Mouse (Mus musculus) ES-E14 (cell line): ENCODE results near the gene 4930404N11Rik. TPM values are rescaled to one million over a fixed set of nuclear protein-coding genes. Genes with fewer than 3 reads are reported as not detected.
A peak's percentile ranks its signal among the peaks of the same experiment; 100 is the strongest.

Experiments used
- DNase-seq: peaks from one replicate; pipeline ENCODE4 v3.0.0-alpha.2; 2013; ENCODE audit warnings: low read depth, low spot score
- H3K27ac ChIP-seq: 2 replicates; pipeline ENCODE4 v1.5.1; 2012; ENCODE audit warnings: low read depth, mild to moderate bottlenecking, low read length, moderate library complexity, mixed read lengths; ENCODE audit not compliant: poor library complexity, insufficient read depth, severe bottlenecking
- H3K36me3 ChIP-seq: 2 replicates; pipeline ENCODE4 v1.6.1; 2012; ENCODE audit warnings: mild to moderate bottlenecking, low read length, moderate library complexity, mixed read lengths; ENCODE audit not compliant: control insufficient read depth, poor library complexity, insufficient read depth, severe bottlenecking
- H3K4me1 ChIP-seq, 2 experiments: fragments of 150-350 bp in 1 of 2; sonication (generic) in 1 of 2; 2 replicates each; pipeline ENCODE4 v1.6.1; 2012; ENCODE audit warnings: low read length in 2 of 2, mild to moderate bottlenecking in 1 of 2, mixed read lengths in 1 of 2; ENCODE audit not compliant: control insufficient read depth in 2 of 2, insufficient read depth in 2 of 2, poor library complexity in 1 of 2
- H3K4me3 ChIP-seq, 2 experiments: fragments of 150-350 bp in 1 of 2; sonication (generic) in 1 of 2; 2 replicates each; pipeline ENCODE4 v1.5.1; 2012; ENCODE audit warnings: low read length in 2 of 2, low read depth in 1 of 2, mild to moderate bottlenecking in 1 of 2, mixed read lengths in 1 of 2; ENCODE audit not compliant: insufficient read depth in 1 of 2, poor library complexity in 1 of 2, severe bottlenecking in 1 of 2
- H3K9ac ChIP-seq: 2 replicates; pipeline ENCODE4 v1.6.1; 2012; ENCODE audit warnings: low read depth, mild to moderate bottlenecking, low read length, mixed read lengths; ENCODE audit not compliant: poor library complexity, insufficient read depth, severe bottlenecking
- H3K9me3 ChIP-seq: fragments of 150-350 bp; sonication (generic); 2 replicates; pipeline ENCODE4 v1.6.1; 2012; ENCODE audit warnings: low read depth, mild to moderate bottlenecking, low read length; ENCODE audit not compliant: control insufficient read depth, insufficient read depth
- CHD2 ChIP-seq: IDR thresholded peaks from 2 replicates; pipeline ENCODE4 v1.6.1; 2014; ENCODE audit warnings: mild to moderate bottlenecking, low read depth, low read length, inconsistent platforms
- HCFC1 ChIP-seq: IDR thresholded peaks from 2 replicates; pipeline ENCODE4 v1.6.1; 2012; ENCODE audit warnings: low read length, inconsistent platforms, borderline replicate concordance; ENCODE audit not compliant: insufficient read depth
- MAFK ChIP-seq: IDR thresholded peaks from 2 replicates; pipeline ENCODE4 v1.6.1; 2014; ENCODE audit warnings: mild to moderate bottlenecking, low read depth, low read length, inconsistent platforms; ENCODE audit not compliant: insufficient read depth
- ZC3H11A ChIP-seq: IDR thresholded peaks from 2 replicates; pipeline ENCODE4 v1.6.1; 2012; ENCODE audit warnings: low read depth, mild to moderate bottlenecking, inconsistent platforms, low read length, borderline replicate concordance
- ZNF384 ChIP-seq: IDR thresholded peaks from 2 replicates; pipeline ENCODE4 v1.6.1; 2012; ENCODE audit warnings: low read depth, low read length, inconsistent platforms
- in situ Hi-C, 2 experiments: fragments of 600-800 bp; cut with MboI; formaldehyde crosslinking; loops; one replicate each; pipeline ENCODE4 v1.15.1; 2025; ENCODE audit warnings: low sequenced_read_pairs in 2 of 2, inconsistent platforms in 1 of 2; ENCODE audit not compliant: unreplicated experiment in 2 of 2
- total RNA-seq: library from RNA; depleted of rRNA; stranded (reverse); fragments of 300-350 nt; gene quantifications from 2 replicates; pipeline ENCODE4 v1.2.3, GENCODE M21; 2012

The 4930404N11Rik gene
- total RNA-seq, 1 experiment: 9.4 TPM

DNA sequence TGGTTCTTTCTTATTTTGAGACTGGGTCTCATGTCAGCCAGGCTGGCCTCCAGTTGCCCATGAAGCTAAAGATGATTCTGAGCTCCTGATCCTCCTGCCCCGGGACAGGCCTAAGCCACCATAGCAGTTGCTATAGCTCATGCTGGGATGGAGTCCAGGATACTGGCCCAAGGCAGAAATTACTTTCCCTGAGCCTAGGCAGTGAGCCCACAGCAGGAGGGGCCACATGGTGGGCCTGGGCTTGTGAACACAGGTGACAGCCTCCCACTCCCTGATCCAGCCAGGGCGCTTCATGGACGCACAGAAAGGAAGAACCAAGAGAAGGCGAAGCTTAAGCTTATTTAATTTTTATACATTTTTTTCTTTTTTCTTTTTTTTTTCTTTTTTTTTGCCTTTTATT lies 30.2 kb upstream of the 4930404N11Rik start:
- no peak for DNase-seq
- in situ Hi-C loops: loop anchor here in 1 of 2 experiments (5.0 kb wide), 1 partner anchor 56 kb away; no protein-coding TSS in a partner anchor
- no peak for TF ChIP-seq ZNF384
- TF ChIP-seq HCFC1: no peak
- no peak for TF ChIP-seq CHD2
- no peak for TF ChIP-seq ZC3H11A
- no peak for TF ChIP-seq MAFK
- no peak overlapping the region for H3K27ac ChIP-seq
- H3K9ac ChIP-seq: no peak overlapping the region
- no peak overlapping the region for H3K4me3 ChIP-seq
- H3K9me3 ChIP-seq: no peaks in the 10 kb centered on the region
- H3K4me1 ChIP-seq: peaks cover 4 to 35% of the 10 kb centered on the region in 2 experiments; a peak in 2 of 4 replicates
- H3K36me3 ChIP-seq: peaks cover 3% of the 10 kb centered on the region; the same call in 1 of the 2 replicates

DNA sequence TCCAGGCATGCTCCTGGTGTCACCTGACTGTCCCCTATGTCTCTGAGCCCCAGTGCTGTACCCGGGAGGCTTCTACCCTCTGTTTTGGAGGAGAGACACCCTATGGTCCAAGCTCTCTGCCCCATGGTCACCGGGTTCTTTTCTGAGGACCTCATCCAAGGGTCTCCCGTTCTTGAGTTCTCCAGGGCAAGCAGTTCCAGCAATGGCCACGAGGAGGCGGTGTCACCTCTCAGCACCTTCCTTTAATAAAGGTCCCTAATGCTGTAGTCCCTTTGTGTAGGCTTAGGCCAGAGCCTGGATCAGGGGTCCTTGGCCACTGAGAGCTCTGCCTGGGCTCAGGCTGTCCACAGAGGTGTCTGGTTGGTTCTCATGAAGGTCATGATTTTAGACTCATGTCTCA lies 29.5 kb upstream of the 4930404N11Rik start:
- DNase-seq: peak; percentile 75
- TF ChIP-seq MAFK: no peak
- 0 out of 2 replicates have a peak, but pooled peaks have one; percentile 40 for TF ChIP-seq HCFC1
- peak; percentile 64 for TF ChIP-seq ZC3H11A
- H3K9ac ChIP-seq: no peak overlapping the region
- peaks cover 0 to 32% of the 10 kb centered on the region in 2 experiments; a peak in 2 of 4 replicates for H3K4me1 ChIP-seq
- no peak overlapping the region for H3K4me3 ChIP-seq
- H3K36me3 ChIP-seq: peaks cover 3% of the 10 kb centered on the region; the same call in 1 of the 2 replicates
- in situ Hi-C loops: loop anchor here in 1 of 2 experiments (5.0 kb wide), 1 partner anchor 57 kb away; no protein-coding TSS in a partner anchor
- H3K9me3 ChIP-seq: no peaks in the 10 kb centered on the region
- H3K27ac ChIP-seq: no peak overlapping the region

- no peaks in the 10 kb centered on the region for H3K9me3 ChIP-seq
- H3K4me3 ChIP-seq: 0 out of 4 replicates have a peak overlapping the region, but pooled peaks of 1 of the 2 experiments have one; percentile 44
- TF ChIP-seq HCFC1: no peak
- no peak overlapping the region for H3K27ac ChIP-seq
- H3K4me1 ChIP-seq: peaks cover 0 to 26% of the 10 kb centered on the region in 2 experiments; a peak in 2 of 4 replicates
- H3K36me3 ChIP-seq: peaks cover 5% of the 10 kb centered on the region
- 0 out of 2 replicates have a peak overlapping the region, but pooled peaks have one; percentile 28 for H3K9ac ChIP-seq
- in situ Hi-C loops: no loop called here
- DNase-seq: no peak
These were observed 27.9 kb upstream of the 4930404N11Rik start for GRCm38 (mm10) chr10:81393456-81394063.

DNA sequence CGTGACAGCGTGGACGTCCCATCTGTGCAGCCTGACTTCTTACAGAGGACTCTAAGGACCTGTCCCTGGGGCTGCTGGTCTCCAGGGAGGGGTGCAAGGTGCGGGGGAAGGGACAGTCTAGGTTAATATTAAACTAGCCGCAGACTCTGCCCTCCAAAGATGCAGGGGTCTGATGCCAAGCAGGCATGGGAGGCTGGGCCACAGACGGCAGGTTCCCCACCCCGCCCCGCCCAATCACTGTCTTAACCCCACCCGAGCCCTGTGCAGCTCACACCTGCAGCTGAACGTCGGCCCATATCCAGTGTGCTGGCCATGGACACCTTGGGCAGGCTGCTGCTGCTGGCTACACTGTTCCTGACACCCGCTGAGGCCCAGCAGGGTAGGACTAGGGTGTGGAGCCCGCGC lies 27.2 kb upstream of the 4930404N11Rik start, which contains the start of gene Smim24:
Gene Smim24 (plus strand): TSS at position 271 of the 405 bp plus-strand sequence.
- Histone ChIP-seq H3K9me3 (no peaks in the 10 kb centered on the region), H3K27ac (no peak within 1 kb of the TSS), H3K36me3 (peaks cover 12% of the 10 kb centered on the region), H3K9ac (0 out of 2 replicates have a peak within 1 kb of the TSS, but pooled peaks have one; percentile 28), H3K4me3 (0 out of 4 replicates have a peak within 1 kb of the TSS, but pooled peaks of 1 of the 2 experiments have one; percentile 44), H3K4me1 (peaks cover 0 to 23% of the 10 kb centered on the region in 2 experiments; a peak in 2 of 4 replicates)
- DNase-seq: no peak
- TF ChIP-seq ZNF384: no peak
- TF ChIP-seq CHD2: no peak
- TF ChIP-seq MAFK: no peak
- no peak for TF ChIP-seq HCFC1
- TF ChIP-seq ZC3H11A: no peak
- in situ Hi-C loops: no loop called here

DNA sequence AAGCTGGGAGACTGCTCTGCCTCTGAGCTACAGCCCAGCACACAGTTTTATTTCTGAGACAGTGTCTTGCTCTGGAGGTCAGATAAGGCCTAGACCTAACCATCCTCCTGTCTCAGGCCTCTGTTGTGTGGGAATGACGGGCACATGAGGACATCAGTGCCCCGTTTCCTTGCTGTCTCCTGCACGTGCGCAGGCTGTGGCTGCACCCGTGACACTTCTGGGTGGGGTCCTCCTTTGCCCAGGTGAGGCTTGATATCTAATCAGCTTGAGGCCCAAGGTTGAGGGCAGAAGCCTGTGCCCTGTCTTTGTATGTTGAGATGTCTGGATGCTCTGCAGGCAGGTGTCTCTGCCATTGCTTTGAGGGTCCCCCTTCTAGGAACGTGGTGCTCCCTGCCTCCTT lies 26.7 kb upstream of the 4930404N11Rik start:
- Histone ChIP-seq H3K4me1 (peaks cover 0 to 21% of the 10 kb centered on the region in 2 experiments; a peak in 2 of 4 replicates), H3K9ac (no peak overlapping the region), H3K4me3 (no peak overlapping the region), H3K27ac (no peak overlapping the region), H3K9me3 (no peaks in the 10 kb centered on the region), H3K36me3 (peaks cover 18% of the 10 kb centered on the region)
- in situ Hi-C loops: no loop called here
- TF ChIP-seq ZNF384: no peak
- TF ChIP-seq MAFK: no peak
- TF ChIP-seq HCFC1: no peak
- no peak for TF ChIP-seq ZC3H11A
- no peak for TF ChIP-seq CHD2
- DNase-seq: no peak
